Mouse (Mus musculus) heart, embryonic 14.5 days (tissue): ENCODE data around the gene Zbtb46. TPM values are rescaled to one million over a fixed set of nuclear protein-coding genes. Genes with fewer than 3 reads are reported as not detected.
A peak's percentile ranks its signal among the peaks of the same experiment; 100 is the strongest.

ENCODE experiments used
- ATAC-seq: fragments of 200-750 bp; cut with Nextera tagmentation; 2 replicates; pipeline ENCODE4 v1.8.0; 2017; ENCODE audit warnings: low read depth, moderate TSS enrichment; ENCODE audit not compliant: insufficient number of reproducible peaks, insufficient read depth, low FRiP score
- H3K27ac ChIP-seq, 2 experiments: fragments of 200-500 bp in 1 of 2; fragments of 300-500 bp in 1 of 2; sonication (generic) in 1 of 2; replicated peaks in 1 of 2; 2 replicates each; pipeline ENCODE4 v1.5.1; 2012 to 2014; ENCODE audit warnings: low read depth in 2 of 2, low read length in 2 of 2, control low read depth in 1 of 2, mild to moderate bottlenecking in 1 of 2, mixed read lengths in 1 of 2; ENCODE audit not compliant: control insufficient read depth in 1 of 2, insufficient read depth in 1 of 2
- H3K27me3 ChIP-seq: fragments of 300-500 bp; sonication (generic); 2 replicates; pipeline ENCODE4 v1.6.1; 2014; ENCODE audit warnings: mild to moderate bottlenecking, low read length, control low read depth; ENCODE audit not compliant: control insufficient read depth, insufficient read depth
- H3K36me3 ChIP-seq: fragments of 300-500 bp; sonication (generic); 2 replicates; pipeline ENCODE4 v1.6.1; 2014; ENCODE audit warnings: mild to moderate bottlenecking, control low read depth, low read length, mixed read lengths; ENCODE audit not compliant: control insufficient read depth, insufficient read depth
- H3K4me1 ChIP-seq, 2 experiments: fragments of 200-500 bp in 1 of 2; fragments of 300-500 bp in 1 of 2; sonication (generic) in 1 of 2; 2 replicates each; pipeline ENCODE4 v1.6.1; 2012 to 2014; ENCODE audit warnings: low read length in 2 of 2, control low read depth in 1 of 2, mixed read lengths in 1 of 2; ENCODE audit not compliant: control insufficient read depth in 2 of 2, insufficient read depth in 2 of 2
- H3K4me2 ChIP-seq: fragments of 300-500 bp; sonication (generic); 2 replicates; pipeline ENCODE4 v1.6.1; 2014; ENCODE audit warnings: mild to moderate bottlenecking, low read length
- H3K4me3 ChIP-seq, 2 experiments: fragments of 200-500 bp in 1 of 2; fragments of 300-500 bp in 1 of 2; sonication (generic) in 1 of 2; 2 replicates each; pipeline ENCODE4 v1.5.1; 2012 to 2014; ENCODE audit warnings: low read length in 2 of 2, mild to moderate bottlenecking in 2 of 2, control low read depth in 1 of 2, low read depth in 1 of 2, moderate library complexity in 1 of 2; ENCODE audit not compliant: control insufficient read depth in 1 of 2, insufficient read depth in 1 of 2
- H3K9ac ChIP-seq: fragments of 300-500 bp; sonication (generic); 2 replicates; pipeline ENCODE4 v1.6.1; 2014; ENCODE audit warnings: mild to moderate bottlenecking, low read length
- H3K9me3 ChIP-seq: fragments of 300-500 bp; sonication (generic); 2 replicates; pipeline ENCODE4 v1.6.1; 2016; ENCODE audit warnings: low read length, control low read depth; ENCODE audit not compliant: control insufficient read depth
- WGBS: fragments of 180-500 bp; shearing (Covaris S2); extraction: QIAGEN DNeasy Blood & Tissue Kit; methylation state at CpG from one replicate; pipeline ENCODE4 v1.1.7; 2014; 5-methylcytosine and 5-hydroxymethylcytosine counted together
- polyA plus RNA-seq: library from polyadenylated mRNA; unstranded; fragments of >200 nt; fragmentation: Nextera tagmentation; extraction: Ambion mirVana; gene quantifications from 2 replicates; pipeline ENCODE4 v1.2.1, GENCODE M21; 2014

Gene Zbtb46
- polyA plus RNA-seq, 1 experiment from 2014 or later, result 8.8 TPM

DNA sequence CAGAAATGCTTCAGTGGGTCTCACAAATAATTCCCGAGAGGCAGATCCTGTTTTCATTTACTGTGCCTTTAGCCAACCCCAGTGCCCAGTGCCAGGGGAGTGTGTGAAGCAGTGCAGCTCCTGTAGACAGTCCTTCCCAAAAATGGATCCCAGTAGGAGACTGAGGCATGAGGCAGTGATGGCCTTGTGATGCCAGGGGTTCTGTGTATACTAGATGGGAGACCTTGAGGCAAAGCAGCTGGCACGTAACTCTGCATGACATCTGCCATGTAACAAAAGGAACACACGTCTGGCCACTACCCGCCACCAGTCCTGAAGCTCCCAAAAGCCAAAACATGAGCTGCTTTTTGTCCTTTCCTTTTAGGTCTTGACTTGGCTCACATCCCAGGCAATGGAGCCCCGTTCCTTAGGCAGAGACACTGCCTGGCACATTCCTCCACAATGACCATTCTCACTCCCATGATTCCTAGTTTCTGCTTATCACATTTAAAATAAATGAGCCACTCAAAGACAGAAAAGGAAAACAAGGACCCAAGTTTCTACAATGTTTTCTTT is 61.9 kb downstream of the Zbtb46 start:
- Histone ChIP-seq H3K9me3 (no peaks in the 10 kb centered on the region), H3K36me3 (peaks cover 20% of the 10 kb centered on the region), H3K27ac (peak overlapping the region; percentile 88 to 91), H3K9ac (no peak overlapping the region; the same call in 1 of the 2 replicates), H3K27me3 (no peaks in the 10 kb centered on the region), H3K4me2 (peak overlapping the region; percentile 36), H3K4me3 (no peak overlapping the region), H3K4me1 (peaks cover 5 to 13% of the 10 kb centered on the region in 2 experiments)
- ATAC-seq, result peak; percentile 58
- 23% methylated on average over 5 of the region's 5 CpGs for WGBS

- Histone ChIP-seq H3K27ac (no peak overlapping the region), H3K4me2 (no peak overlapping the region), H3K9me3 (no peaks in the 10 kb centered on the region), H3K4me3 (no peak overlapping the region), H3K4me1 (peaks cover 5 to 13% of the 10 kb centered on the region in 2 experiments), H3K36me3 (peaks cover 43% of the 10 kb centered on the region), H3K27me3 (no peaks in the 10 kb centered on the region), H3K9ac (no peak overlapping the region)
- WGBS, result 92% methylated on average over 3 of the region's 3 CpGs
- ATAC-seq, result no peak
Observed at GRCm38 (mm10) chr2:181394086-181394485, 65.1 kb downstream of the Zbtb46 start.

DNA sequence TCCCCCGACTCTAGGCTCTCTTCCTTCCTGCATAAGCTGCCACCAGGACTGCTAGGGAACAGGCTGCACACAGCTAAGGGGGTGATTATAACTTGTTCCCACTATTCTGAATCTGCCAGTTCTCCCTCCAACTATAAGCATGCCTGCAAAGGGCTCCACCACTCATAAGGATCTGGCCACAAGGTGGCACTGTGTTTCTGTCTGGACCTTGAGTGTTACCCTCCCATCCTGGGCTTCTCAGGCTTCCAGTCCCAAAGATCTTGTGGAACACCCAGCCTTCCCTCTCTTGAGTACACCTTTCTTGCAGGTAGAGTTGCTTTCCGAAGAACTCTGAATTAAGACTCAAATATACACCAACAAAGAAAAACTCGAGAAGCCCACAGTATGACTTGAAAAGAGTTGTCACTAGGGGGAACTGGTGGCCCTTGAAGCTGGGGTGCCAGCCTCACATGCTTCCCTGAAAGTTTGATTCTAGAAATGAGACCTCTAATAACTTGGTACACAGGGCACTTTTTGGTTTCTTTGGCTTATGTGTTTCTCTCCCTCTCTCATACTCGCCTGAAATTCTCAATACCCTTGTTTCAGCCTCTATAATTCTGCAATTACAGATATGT is 66.5 kb downstream of the Zbtb46 start:
- ATAC-seq, result no peak
- 35% methylated on average over 4 of the region's 4 CpGs for WGBS
- peaks cover 5 to 10% of the 10 kb centered on the region in 2 experiments for H3K4me1 ChIP-seq

GRCm38 (mm10) chr2:181391541-181391940 is 67.7 kb downstream of the Zbtb46 start:
- no peak overlapping the region for H3K4me2 ChIP-seq
- no peaks in the 10 kb centered on the region for H3K27me3 ChIP-seq
- no peak overlapping the region for H3K4me3 ChIP-seq
- no peak for ATAC-seq
- peaks cover 59% of the 10 kb centered on the region for H3K36me3 ChIP-seq
- no peak overlapping the region for H3K27ac ChIP-seq
- WGBS, result 58% methylated on average over 2 of the region's 2 CpGs
- H3K9ac ChIP-seq, result no peak overlapping the region
- no peaks in the 10 kb centered on the region for H3K4me1 ChIP-seq
- H3K9me3 ChIP-seq, result no peaks in the 10 kb centered on the region

More for the DNA sequence above, 66.5 kb downstream of the Zbtb46 start:
- H3K4me2 ChIP-seq, result no peak overlapping the region
- H3K27me3 ChIP-seq, result no peaks in the 10 kb centered on the region
- H3K9ac ChIP-seq, result no peak overlapping the region
- no peak overlapping the region for H3K4me3 ChIP-seq
- H3K27ac ChIP-seq, result no peak overlapping the region
- peaks cover 49% of the 10 kb centered on the region for H3K36me3 ChIP-seq
- H3K9me3 ChIP-seq, result no peaks in the 10 kb centered on the region

GRCm38 (mm10) chr2:181391022-181391421 is 68.2 kb downstream of the Zbtb46 start:
- no peaks in the 10 kb centered on the region for H3K27me3 ChIP-seq
- H3K9ac ChIP-seq, result no peak overlapping the region
- H3K27ac ChIP-seq, result no peak overlapping the region
- 88% methylated on average over 15 of the region's 15 CpGs for WGBS
- no peaks in the 10 kb centered on the region for H3K4me1 ChIP-seq
- no peak for ATAC-seq
- no peaks in the 10 kb centered on the region for H3K9me3 ChIP-seq
- H3K4me2 ChIP-seq, result no peak overlapping the region
- H3K36me3 ChIP-seq, result peaks cover 65% of the 10 kb centered on the region
- no peak overlapping the region for H3K4me3 ChIP-seq

- H3K27ac ChIP-seq, result no peak overlapping the region
- H3K4me3 ChIP-seq, result no peak overlapping the region
- WGBS, result 81% methylated on average over 4 of the region's 4 CpGs
- no peaks in the 10 kb centered on the region for H3K27me3 ChIP-seq
- ATAC-seq, result no peak
- H3K9ac ChIP-seq, result no peak overlapping the region
- H3K4me2 ChIP-seq, result no peak overlapping the region
- H3K36me3 ChIP-seq, result peaks cover 67% of the 10 kb centered on the region
- H3K9me3 ChIP-seq, result no peaks in the 10 kb centered on the region
- H3K4me1 ChIP-seq, result no peaks in the 10 kb centered on the region; a peak in 1 of 4 replicates
Observed at GRCm38 (mm10) chr2:181390136-181390870, 68.9 kb downstream of the Zbtb46 start.

DNA sequence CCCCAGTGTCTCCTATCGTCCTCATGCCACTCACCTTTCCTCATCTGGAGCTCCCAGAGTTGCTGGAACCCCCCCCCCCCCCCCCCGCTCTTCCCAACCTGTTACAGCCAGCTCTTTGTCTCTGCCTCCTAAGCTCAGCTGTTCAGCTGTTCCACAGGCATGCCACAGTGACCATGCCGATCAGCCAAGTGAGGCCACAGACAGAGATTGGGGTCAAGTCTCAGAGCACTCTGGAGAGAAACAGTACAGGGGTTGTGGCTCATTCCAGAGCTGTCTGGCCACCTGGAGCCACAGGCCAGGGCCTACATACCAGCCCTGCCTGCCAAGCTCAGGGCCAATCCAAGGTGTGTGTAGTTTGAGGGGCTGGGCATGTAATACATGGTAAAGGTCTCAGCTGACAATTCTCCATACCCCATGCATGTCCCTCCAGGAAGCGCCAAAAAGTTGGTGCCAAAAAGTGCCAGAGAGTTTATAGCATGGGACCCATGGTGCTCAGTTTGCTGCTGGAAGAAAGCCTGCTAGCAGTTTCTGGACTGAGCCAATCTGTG is 72.5 kb downstream of the Zbtb46 start:
- ATAC-seq, result no peak
- Histone ChIP-seq H3K4me3 (no peak overlapping the region), H3K36me3 (peaks cover 75% of the 10 kb centered on the region), H3K27ac (no peak overlapping the region), H3K27me3 (no peaks in the 10 kb centered on the region), H3K9ac (no peak overlapping the region), H3K4me2 (no peak overlapping the region), H3K9me3 (no peaks in the 10 kb centered on the region), H3K4me1 (no peaks in the 10 kb centered on the region; a peak in 1 of 4 replicates)
- 77% methylated on average over 3 of the region's 4 CpGs for WGBS
